Mouse (Mus musculus): ENCODE measurements around the gene B4galnt3. TPM values are rescaled to one million over a fixed set of nuclear protein-coding genes. Genes with fewer than 3 reads are reported as not detected.
"Not testable (repeated sequence)": the region's sequence is repeated elsewhere in the genome, so short reads cannot be mapped to it uniquely, and the experiment has no call there.

The B4galnt3 gene
- total and polyA plus RNA-seq, 3 experiments = not detected

DNA sequence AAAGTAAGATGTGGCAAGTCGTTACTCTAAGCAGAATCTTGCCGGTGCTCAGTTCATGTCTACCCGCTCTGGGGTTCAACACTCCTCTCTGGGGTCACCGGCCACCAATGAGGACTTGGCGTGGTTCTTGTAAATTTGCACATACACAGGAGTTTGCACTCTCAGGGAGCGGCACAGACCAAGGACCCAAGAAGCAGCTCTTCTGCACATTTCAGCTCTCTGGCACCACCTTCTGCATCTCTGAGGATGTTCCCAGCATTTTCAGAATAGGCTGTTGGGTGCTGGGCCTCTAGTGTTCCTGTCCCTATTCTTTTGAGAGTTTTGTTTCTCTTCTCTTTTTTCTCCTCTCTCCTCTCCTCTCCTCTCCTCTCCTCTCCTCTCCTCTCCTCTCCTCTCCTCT is 6.8 kb upstream of the B4galnt3 start:
- H3K4me3 ChIP-seq (ENCODE audit: low read depth, low read length) = no peak overlapping the region
- H3K27me3 ChIP-seq (ENCODE audit: insufficient read depth, low read length) = peaks cover 14% of the 10 kb centered on the region; the same call in 1 of the 2 replicates
- TF ChIP-seq POLR2AphosphoS5 (IDR thresholded peaks at IDR 0.05; ENCODE audit: insufficient replicate concordance, low read depth, low read length) (no peak), GATA1 (IDR thresholded peaks at IDR 0.05; ENCODE audit: borderline replicate concordance, low read length) (no peak)
- H3K4me1 ChIP-seq (ENCODE audit: insufficient read depth, low read depth, low read length) = no peaks in the 10 kb centered on the region
- H3K9me3 ChIP-seq (replicated peaks) = no peaks in the 10 kb centered on the region
- ATAC-seq (ENCODE audit: extremely low read depth, insufficient number of reproducible peaks, low FRiP score, poor library complexity, severe bottlenecking) = no peak
- DNase-seq (ENCODE audit: low spot score) = no peak
- no peaks in the 10 kb centered on the region for H3K36me3 ChIP-seq (replicated peaks)

DNA sequence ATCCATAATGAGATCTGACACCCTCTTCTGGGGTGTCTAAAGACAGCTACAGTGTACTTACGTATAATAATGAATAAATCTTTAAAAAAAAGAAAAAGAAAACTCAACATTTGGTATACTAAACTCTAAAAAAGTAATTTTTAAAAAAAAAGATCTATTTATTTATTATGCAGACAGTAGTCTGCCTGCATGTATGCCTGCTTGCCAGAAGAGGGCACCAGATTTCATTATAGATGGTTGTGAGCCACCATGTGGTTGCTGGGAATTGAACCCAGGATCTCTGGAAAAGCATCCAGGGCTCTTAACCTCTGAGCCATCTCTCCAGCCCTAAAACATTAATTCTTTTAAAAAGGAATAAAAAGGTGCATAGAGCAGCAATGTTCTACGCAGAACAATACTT is 2.2 kb upstream of the B4galnt3 start:
- ATAC-seq (ENCODE audit: extremely low read depth, insufficient number of reproducible peaks, low FRiP score, poor library complexity, severe bottlenecking); H3K36me3 ChIP-seq (replicated peaks); H3K9me3 ChIP-seq (replicated peaks); H3K4me3 ChIP-seq (ENCODE audit: low read depth, low read length); H3K4me1 ChIP-seq (ENCODE audit: insufficient read depth, low read depth, low read length); DNase-seq (ENCODE audit: low spot score): not testable (repeated sequence)
- peaks cover 20% of the 10 kb centered on the region; the same call in 1 of the 2 replicates for H3K27me3 ChIP-seq (ENCODE audit: insufficient read depth, low read length)

DNA sequence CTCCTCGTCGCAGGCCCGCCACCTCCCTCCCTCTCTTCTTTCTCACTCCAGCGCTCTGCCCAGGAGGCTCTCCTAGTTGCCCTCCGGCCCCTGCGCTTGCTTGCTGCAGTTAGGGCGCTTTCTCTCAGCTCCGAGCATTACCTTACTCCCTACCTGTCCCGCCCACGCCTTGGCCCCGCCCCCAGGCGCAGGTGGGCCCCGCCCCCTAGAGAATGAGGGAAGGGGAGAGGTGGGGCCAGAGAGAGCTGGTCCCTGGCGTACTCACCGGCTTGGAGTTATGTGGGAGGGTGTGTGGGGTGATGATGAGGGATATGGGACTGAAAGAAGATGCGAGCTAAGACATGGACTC is 400 bp upstream of the B4galnt3 start:
- no peak for DNase-seq (ENCODE audit: low spot score)
- H3K9me3 ChIP-seq (replicated peaks) = no peaks in the 10 kb centered on the region
- H3K36me3 ChIP-seq (replicated peaks) = no peaks in the 10 kb centered on the region
- peaks cover 5% of the 10 kb centered on the region; the same call in 1 of the 2 replicates for H3K4me1 ChIP-seq (ENCODE audit: insufficient read depth, low read depth, low read length)
- ATAC-seq (ENCODE audit: extremely low read depth, insufficient number of reproducible peaks, low FRiP score, poor library complexity, severe bottlenecking) = no peak
- H3K27me3 ChIP-seq (ENCODE audit: insufficient read depth, low read length) = peaks cover 15% of the 10 kb centered on the region; the same call in 1 of the 2 replicates
- TF ChIP-seq CTCF (IDR thresholded peaks at IDR 0.05; ENCODE audit: low read depth, low read length) (no peak), GATA1 (IDR thresholded peaks at IDR 0.05; ENCODE audit: borderline replicate concordance, low read length) (no peak), POLR2AphosphoS5 (IDR thresholded peaks at IDR 0.05; ENCODE audit: insufficient replicate concordance, low read depth, low read length) (no peak), TAL1 (conservative IDR thresholded peaks at IDR 0.05; ENCODE audit: low read depth, low read length) (no peak), GATA2 (IDR thresholded peaks at IDR 0.05; ENCODE audit: borderline replicate concordance, low read depth, low read length) (no peak)
- H3K4me3 ChIP-seq (ENCODE audit: low read depth, low read length) = no peak overlapping the region

DNA sequence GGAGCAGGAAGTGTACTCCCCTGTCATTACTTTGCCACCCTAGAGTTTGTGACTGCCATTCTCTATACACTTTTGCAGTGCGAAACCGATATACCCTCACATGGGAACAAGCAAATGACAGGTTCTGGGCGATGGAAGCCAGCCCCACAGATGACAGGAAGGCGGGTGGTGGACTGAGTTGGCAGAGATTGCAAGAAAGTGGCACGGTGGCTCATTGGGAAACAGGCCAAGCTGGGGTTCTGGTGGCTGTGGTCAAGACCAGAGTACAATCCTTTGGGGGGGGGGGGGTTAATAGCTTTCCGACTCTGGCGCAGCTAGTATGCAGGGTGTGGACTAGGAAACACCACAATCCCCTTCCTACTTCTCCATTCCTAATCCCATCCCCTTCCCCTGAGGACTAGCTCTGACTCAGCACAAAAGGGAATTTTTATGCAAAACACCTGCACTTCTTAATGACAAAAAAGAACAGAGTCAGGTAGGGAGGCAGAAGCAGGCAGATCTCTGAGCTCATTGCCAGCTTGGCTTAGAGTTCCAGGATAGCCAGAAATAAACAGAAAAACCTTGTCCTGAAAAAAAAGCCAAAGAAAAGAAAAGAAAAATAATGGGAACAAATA is 2.9 kb downstream of the B4galnt3 start:
- peaks cover 5% of the 10 kb centered on the region; the same call in 1 of the 2 replicates for H3K4me1 ChIP-seq (ENCODE audit: insufficient read depth, low read depth, low read length)
- ATAC-seq (ENCODE audit: extremely low read depth, insufficient number of reproducible peaks, low FRiP score, poor library complexity, severe bottlenecking) = no peak
- H3K27me3 ChIP-seq (ENCODE audit: insufficient read depth, low read length) = peaks cover 21% of the 10 kb centered on the region; the same call in 1 of the 2 replicates
- no peak for TF ChIP-seq GATA1 (IDR thresholded peaks at IDR 0.05; ENCODE audit: borderline replicate concordance, low read length)
- no peak for TF ChIP-seq POLR2AphosphoS5 (IDR thresholded peaks at IDR 0.05; ENCODE audit: insufficient replicate concordance, low read depth, low read length)
- no peak for TF ChIP-seq TAL1 (conservative IDR thresholded peaks at IDR 0.05; ENCODE audit: low read depth, low read length)
- no peak for TF ChIP-seq CTCF (IDR thresholded peaks at IDR 0.05; ENCODE audit: low read depth, low read length)
- no peak for TF ChIP-seq GATA2 (IDR thresholded peaks at IDR 0.05; ENCODE audit: borderline replicate concordance, low read depth, low read length)
- no peaks in the 10 kb centered on the region for H3K36me3 ChIP-seq (replicated peaks)
- no peaks in the 10 kb centered on the region for H3K9me3 ChIP-seq (replicated peaks)
- DNase-seq (ENCODE audit: low spot score) = no peak
- no peak overlapping the region for H3K4me3 ChIP-seq (ENCODE audit: low read depth, low read length)

DNA sequence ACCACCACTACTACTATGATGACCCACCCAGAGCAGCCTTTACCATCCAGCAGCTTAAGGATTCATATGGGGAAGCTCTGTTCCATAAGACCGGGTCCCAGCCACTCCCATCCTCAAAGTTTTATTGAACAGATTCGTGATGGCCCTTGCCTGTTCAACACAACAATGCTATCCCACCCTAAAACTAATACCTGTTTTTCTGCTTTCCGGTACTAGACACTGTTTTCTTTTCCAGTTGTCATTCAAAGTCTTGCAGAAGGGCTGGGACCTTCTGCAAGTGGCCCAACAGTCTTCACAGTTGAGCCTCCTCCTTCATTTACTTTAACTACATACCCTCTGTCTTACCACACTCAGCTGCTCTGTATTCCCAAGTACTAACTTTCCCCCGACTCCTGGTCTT is 4.9 kb downstream of the B4galnt3 start:
- ATAC-seq (ENCODE audit: extremely low read depth, insufficient number of reproducible peaks, low FRiP score, poor library complexity, severe bottlenecking) (no peak), DNase-seq (ENCODE audit: low spot score) (no peak)
- TF ChIP-seq CTCF (IDR thresholded peaks at IDR 0.05; ENCODE audit: low read depth, low read length) = no peak
- no peak for TF ChIP-seq GATA2 (IDR thresholded peaks at IDR 0.05; ENCODE audit: borderline replicate concordance, low read depth, low read length)
- no peak for TF ChIP-seq GATA1 (IDR thresholded peaks at IDR 0.05; ENCODE audit: borderline replicate concordance, low read length)
- no peak for TF ChIP-seq TAL1 (conservative IDR thresholded peaks at IDR 0.05; ENCODE audit: low read depth, low read length)
- no peak for TF ChIP-seq POLR2AphosphoS5 (IDR thresholded peaks at IDR 0.05; ENCODE audit: insufficient replicate concordance, low read depth, low read length)
- H3K27me3 ChIP-seq (ENCODE audit: insufficient read depth, low read length) = peaks cover 16% of the 10 kb centered on the region; the same call in 1 of the 2 replicates
- no peaks in the 10 kb centered on the region for H3K9me3 ChIP-seq (replicated peaks)
- H3K4me3 ChIP-seq (ENCODE audit: low read depth, low read length) = no peak overlapping the region
- no peaks in the 10 kb centered on the region for H3K36me3 ChIP-seq (replicated peaks)
- H3K4me1 ChIP-seq (ENCODE audit: insufficient read depth, low read depth, low read length) = peaks cover 2% of the 10 kb centered on the region; the same call in 1 of the 2 replicates

DNA sequence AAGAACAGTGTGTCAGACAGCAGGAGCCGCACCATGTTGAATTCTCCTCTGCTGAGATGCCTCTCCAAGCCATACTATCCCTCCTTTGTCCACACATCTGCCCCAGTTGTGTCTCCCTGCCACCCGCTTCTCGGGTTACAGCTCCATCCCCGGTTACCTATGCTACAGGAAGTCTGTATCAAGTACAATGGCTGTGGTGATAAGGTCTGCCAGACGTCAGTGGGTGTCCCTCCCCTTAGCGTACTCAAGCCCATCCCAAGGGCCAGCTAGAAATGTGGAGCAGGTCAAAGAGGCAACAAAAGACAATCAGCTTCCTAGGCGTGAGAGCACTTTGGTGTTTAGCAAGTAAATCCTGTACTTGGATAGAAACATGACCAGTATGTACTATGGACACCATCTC is 5.8 kb downstream of the B4galnt3 start:
- ATAC-seq (ENCODE audit: extremely low read depth, insufficient number of reproducible peaks, low FRiP score, poor library complexity, severe bottlenecking) (no peak), DNase-seq (ENCODE audit: low spot score) (no peak)
- peaks cover 8% of the 10 kb centered on the region; the same call in 1 of the 2 replicates for H3K27me3 ChIP-seq (ENCODE audit: insufficient read depth, low read length)
- H3K4me3 ChIP-seq (ENCODE audit: low read depth, low read length) = no peak overlapping the region
- H3K36me3 ChIP-seq (replicated peaks) = no peaks in the 10 kb centered on the region
- no peak for TF ChIP-seq GATA1 (IDR thresholded peaks at IDR 0.05; ENCODE audit: borderline replicate concordance, low read length)
- no peak for TF ChIP-seq GATA2 (IDR thresholded peaks at IDR 0.05; ENCODE audit: borderline replicate concordance, low read depth, low read length)
- no peak for TF ChIP-seq TAL1 (conservative IDR thresholded peaks at IDR 0.05; ENCODE audit: low read depth, low read length)
- TF ChIP-seq CTCF (IDR thresholded peaks at IDR 0.05; ENCODE audit: low read depth, low read length) = no peak
- TF ChIP-seq POLR2AphosphoS5 (IDR thresholded peaks at IDR 0.05; ENCODE audit: insufficient replicate concordance, low read depth, low read length) = no peak
- H3K4me1 ChIP-seq (ENCODE audit: insufficient read depth, low read depth, low read length) = no peaks in the 10 kb centered on the region
- no peaks in the 10 kb centered on the region for H3K9me3 ChIP-seq (replicated peaks)

GRCm38 (mm10) chr6:120287279-120287678 is 7.1 kb downstream of the B4galnt3 start:
- Histone ChIP-seq H3K9me3 (replicated peaks) (no peaks in the 10 kb centered on the region), H3K27me3 (ENCODE audit: insufficient read depth, low read length) (peaks cover 12% of the 10 kb centered on the region; the same call in 1 of the 2 replicates), H3K4me1 (ENCODE audit: insufficient read depth, low read depth, low read length) (no peaks in the 10 kb centered on the region), H3K4me3 (ENCODE audit: low read depth, low read length) (no peak overlapping the region), H3K36me3 (replicated peaks) (no peaks in the 10 kb centered on the region)
- DNase-seq (ENCODE audit: low spot score) (no peak), ATAC-seq (ENCODE audit: extremely low read depth, insufficient number of reproducible peaks, low FRiP score, poor library complexity, severe bottlenecking) (no peak)
- TF ChIP-seq GATA2 (IDR thresholded peaks at IDR 0.05; ENCODE audit: borderline replicate concordance, low read depth, low read length) = no peak
- no peak for TF ChIP-seq CTCF (IDR thresholded peaks at IDR 0.05; ENCODE audit: low read depth, low read length)
- TF ChIP-seq TAL1 (conservative IDR thresholded peaks at IDR 0.05; ENCODE audit: low read depth, low read length) = no peak
- no peak for TF ChIP-seq GATA1 (IDR thresholded peaks at IDR 0.05; ENCODE audit: borderline replicate concordance, low read length)
- TF ChIP-seq POLR2AphosphoS5 (IDR thresholded peaks at IDR 0.05; ENCODE audit: insufficient replicate concordance, low read depth, low read length) = no peak
